Mouse (Mus musculus): ENCODE measurements around the gene Bdh1. TPM values are rescaled to one million over a fixed set of nuclear protein-coding genes. Genes with fewer than 3 reads are reported as not detected.

The Bdh1 gene
- polyA plus RNA-seq (2012; rRNA removed; ENCODE audit: low replicate concordance): 0.79 and 11.8 TPM in 2 replicates

DNA sequence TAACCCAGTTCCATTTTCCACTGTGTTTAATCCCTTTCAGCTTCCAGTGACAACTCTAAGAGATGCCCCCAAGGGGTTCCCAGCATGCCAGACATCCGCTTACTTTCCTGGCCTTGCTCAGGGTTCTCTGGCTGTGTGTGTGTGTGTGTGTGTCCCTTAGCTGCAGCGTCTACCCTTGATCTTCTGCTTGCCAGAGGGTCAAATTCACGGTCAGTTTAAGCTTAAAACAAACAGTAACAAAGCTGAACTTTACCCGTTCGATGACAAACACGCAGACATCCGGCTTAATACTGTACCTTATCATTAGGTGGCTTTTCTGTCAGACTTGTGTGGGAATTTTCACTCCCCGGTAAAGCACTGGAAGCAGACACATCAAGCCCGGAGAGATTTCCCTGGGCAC, at the start of gene Bdh1:
Gene Bdh1 (plus strand): TSS at position 281 of the 400 bp plus-strand sequence.

Other genes with a start within 250 kb of the Bdh1 start
- 15.0 and 19.7 TPM in 2 replicates for gene Acap2, start 221.0 kb upstream of the Bdh1 start, polyA plus RNA-seq (2012; rRNA removed; ENCODE audit: low replicate concordance)
- gene Ppp1r2, start 147.0 kb upstream of the Bdh1 start, polyA plus RNA-seq (2012; rRNA removed; ENCODE audit: low replicate concordance): 32.5 and 40.7 TPM in 2 replicates
- gene Apod, start 107.5 kb upstream of the Bdh1 start, polyA plus RNA-seq (2012; rRNA removed; ENCODE audit: low replicate concordance): 5.3 and 6.7 TPM in 2 replicates
- gene Dlg1, start 241.2 kb downstream of the Bdh1 start, polyA plus RNA-seq (2012; rRNA removed; ENCODE audit: low replicate concordance): 14.7 and 25.2 TPM in 2 replicates

All from subcutaneous adipose tissue, adult 2 months (tissue).